Mouse (Mus musculus) heart, postnatal 25 days (tissue): ENCODE data around the gene Myh11. TPM values are rescaled to one million over a fixed set of nuclear protein-coding genes. Genes with fewer than 3 reads are reported as not detected.
"Not testable (repeated sequence)": the region's sequence is repeated elsewhere in the genome, so short reads cannot be mapped to it uniquely, and the experiment has no call there.

Experiments
- DNase-seq: peaks from one replicate; pipeline ENCODE4 v3.0.0; 2022; ENCODE audit warnings: low spot score
- intact Hi-C: fragments of 180-260 bp; cut with DNase I; formaldehyde crosslinking; loops from one replicate; pipeline ENCODE4 v1.15.1; 2025
- microRNA-seq: library from miRNA; unstranded; fragments of <30 nt; microRNA quantifications from one replicate; pipeline ENCODE4 v1.2.0, GENCODE M21; 2022
- total RNA-seq, 2 experiments: library from RNA; stranded (reverse); gene quantifications; 2 replicates each; pipeline ENCODE4 v1.2.3; 2021

Gene Myh11
- total RNA-seq, 2 experiments from 2014 or later, result 19.5 to 30.0 TPM

DNA sequence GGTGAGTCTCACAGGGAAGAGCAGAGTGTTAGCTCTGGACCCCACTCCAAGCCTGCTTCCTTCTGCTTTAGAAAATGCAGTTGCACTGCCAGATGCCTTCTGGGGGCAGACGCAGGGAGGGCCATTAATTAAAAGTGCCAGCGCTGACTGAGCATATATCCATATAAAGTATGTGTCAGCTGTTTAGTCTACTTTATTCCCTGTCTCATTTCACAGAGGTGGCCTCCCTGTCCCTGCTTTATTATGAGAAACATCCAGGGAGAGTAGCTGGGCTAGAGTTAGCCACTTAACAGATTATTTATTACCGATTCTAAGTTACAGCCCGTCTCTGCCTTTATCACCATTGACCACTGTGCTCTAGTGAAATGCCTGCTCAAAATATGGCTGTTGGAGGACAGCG, 108.8 kb downstream of the Myh11 start:
- DNase-seq, result no peak
- intact Hi-C loops, result no loop called here

DNA sequence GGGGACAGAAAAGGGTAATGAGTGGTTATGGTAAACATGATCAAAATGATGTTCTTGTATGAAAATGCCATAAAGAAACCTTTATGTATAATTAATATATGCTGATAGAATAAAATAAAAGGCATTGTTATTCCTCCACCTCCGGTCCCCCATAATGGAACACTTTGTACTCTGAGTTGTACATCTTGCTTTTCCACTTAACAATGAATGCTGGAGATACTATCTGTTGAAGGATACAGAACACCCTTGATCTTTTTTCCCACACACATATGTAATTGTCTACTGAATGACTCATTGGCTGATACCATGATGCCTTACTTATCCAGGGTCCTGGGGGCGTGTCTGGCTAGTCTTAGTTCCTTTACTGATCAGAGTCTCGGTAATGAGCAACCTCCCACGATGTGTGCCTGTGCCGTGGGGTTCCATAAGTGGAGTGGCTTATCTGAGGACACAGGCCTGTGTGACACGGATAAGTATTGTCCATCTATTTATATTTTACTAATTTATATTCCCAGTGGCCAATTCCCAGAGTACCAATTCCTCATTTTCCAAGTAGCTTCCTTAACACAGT, 110.9 kb downstream of the Myh11 start:
- DNase-seq, result no peak
- intact Hi-C loops, result no loop called here

DNA sequence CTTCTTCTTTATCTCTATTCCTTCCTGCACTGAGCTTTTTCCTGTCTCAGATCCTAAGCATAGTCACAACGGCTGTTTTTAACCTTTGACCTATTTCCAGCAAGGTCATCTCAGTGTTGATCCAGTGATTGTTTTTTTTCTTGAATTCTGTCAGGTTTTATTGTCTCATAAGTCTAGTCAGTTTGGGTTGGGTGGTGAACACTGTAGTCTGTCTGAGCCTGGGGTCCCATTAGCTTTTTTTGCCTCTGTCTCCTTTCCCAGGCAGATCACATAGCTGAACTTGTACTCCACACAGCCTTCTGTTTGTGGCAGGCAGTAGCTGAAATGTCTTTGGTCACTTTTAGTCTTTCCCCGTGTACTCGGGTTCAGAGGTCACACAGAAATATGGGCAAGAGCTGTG, 113.1 kb downstream of the Myh11 start:
- intact Hi-C loops, result no loop called here
- DNase-seq, result no peak

DNA sequence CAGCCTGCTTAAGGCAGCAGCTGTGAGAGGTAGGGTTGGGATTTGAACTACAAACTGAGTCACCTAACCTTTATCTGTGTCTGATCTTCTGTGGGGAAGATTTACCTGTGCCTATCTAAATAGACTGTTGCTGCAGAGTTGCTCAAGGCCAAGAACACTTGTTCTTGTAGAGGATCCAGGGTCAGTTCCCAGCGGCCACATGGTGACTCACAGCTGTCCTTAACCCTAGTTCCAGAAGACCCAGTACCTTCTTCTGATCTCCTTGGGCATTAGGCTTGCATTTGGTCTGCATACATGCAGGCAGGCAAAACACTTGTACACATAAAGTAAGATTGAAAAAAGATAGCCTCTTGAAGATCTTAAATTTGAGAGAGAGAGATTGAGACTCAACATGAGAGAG, 121.5 kb downstream of the Myh11 start:
- no peak for DNase-seq
- intact Hi-C loops, result loop anchor here (5.0 to 10.0 kb wide), 2 partner anchors 193 to 265 kb away; partner anchors contain the start of genes Abcc1, Mpv17l and Pdxdc1

DNA sequence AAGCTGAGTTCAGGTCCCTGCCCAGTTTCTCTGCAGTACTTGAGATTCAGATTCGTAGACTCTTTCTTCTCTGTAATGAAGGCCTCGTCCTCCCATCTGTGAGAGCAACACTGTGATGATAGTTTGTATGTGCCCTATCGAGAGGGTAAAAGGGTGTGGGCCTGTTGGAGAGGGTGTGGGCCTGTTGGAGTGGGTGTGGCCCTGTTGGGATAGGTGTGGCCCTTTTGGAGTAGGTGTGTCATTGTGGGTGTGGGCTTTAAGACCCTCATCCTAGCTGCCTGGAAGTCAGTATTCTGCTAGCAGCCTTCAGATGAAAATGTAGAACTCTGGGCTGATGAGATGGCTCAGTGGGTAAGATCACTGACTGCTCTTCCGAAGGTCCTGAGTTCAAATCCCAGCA, 124.7 kb downstream of the Myh11 start:
- intact Hi-C loops, result loop anchor here (5.0 to 10.0 kb wide), 2 partner anchors 196 to 262 kb away; partner anchors contain the start of genes Abcc1, Mpv17l and Pdxdc1
- no peak for DNase-seq

DNA sequence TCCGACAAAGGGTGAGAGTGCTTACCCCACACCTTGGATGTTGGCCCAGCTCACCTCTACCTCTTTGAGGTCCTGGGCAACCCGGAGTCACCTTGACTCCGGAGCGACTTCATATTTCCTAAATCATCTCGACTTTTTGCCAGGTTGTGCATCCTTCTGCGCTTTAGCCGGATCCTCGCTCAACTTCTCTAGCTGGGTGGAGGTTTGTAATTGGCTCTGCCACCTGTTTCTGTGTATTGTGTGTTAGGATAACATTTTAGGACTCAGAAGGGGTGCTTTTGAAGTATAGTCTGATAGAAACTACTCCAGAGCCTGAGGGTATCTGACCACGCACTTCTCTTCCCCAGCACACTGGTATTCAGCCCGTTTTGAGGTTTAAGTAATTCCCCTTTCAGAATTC, 127.4 kb downstream of the Myh11 start:
- DNase-seq, result peak; percentile 6
- intact Hi-C loops, result loop anchor here (5.0 to 10.0 kb wide), 2 partner anchors 259 to 341 kb away; partner anchors contain the start of genes Mpv17l and Pdxdc1

DNA sequence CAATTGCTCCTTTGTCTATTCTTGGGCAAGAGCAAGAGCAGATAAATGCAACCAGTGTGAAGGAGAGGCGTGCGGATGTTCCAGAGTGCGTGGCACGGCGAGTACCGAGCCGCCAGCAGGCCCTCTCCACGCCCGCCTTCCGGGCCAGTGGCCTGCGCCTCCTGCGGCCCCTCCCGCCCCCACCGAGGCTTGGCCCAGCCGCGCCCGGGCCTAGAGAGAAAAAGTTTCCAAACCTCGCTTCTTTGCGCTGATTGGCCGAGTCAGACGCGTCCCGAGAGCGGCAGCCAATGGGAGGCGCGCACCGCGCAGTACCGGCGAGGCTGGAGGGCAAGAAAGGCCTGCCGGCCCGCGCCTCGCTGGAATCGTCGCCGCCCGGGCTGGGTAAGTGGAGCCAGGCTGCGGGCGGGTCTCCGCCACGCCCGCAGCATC, 128.2 kb downstream of the Myh11 start, which contains the start of the genes Nde1 and Marf1:
Gene Nde1, plus strand, starts transcription at position 288 of the 429 bp plus-strand sequence.
Gene Marf1, minus strand, starts transcription at position 364 of the 429 bp plus-strand sequence.
- intact Hi-C loops, result loop anchor here (5.0 to 10.0 kb wide), 2 partner anchors 258 to 341 kb away; partner anchors contain the start of genes Mpv17l and Pdxdc1

DNA sequence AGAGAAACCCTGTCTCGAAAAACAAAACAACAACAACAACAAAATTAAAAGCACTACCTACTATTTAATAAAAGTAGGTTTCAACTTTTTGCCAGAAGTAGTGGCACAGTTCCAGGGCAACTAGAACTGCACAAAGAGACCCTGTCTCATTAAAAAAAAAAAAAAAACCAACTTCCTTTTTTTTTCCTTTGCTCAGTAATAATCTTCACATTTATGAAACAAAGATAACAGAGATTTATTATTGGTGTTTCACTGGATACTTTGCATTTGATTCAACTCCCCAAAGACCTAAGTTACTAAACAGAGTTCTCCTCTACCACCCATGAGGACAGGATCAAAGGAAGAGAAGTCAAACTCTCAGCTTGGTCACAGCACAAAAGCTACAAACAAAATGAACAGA, 130.2 kb downstream of the Myh11 start:
- intact Hi-C loops, result loop anchor here (5.0 to 10.0 kb wide), 2 partner anchors 256 to 339 kb away; partner anchors contain the start of genes Mpv17l and Pdxdc1
- no peak for DNase-seq

More for the DNA sequence above, 128.2 kb downstream of the Myh11 start, which contains the start of the genes Nde1 and Marf1:
- DNase-seq, result peak; percentile 90

DNA sequence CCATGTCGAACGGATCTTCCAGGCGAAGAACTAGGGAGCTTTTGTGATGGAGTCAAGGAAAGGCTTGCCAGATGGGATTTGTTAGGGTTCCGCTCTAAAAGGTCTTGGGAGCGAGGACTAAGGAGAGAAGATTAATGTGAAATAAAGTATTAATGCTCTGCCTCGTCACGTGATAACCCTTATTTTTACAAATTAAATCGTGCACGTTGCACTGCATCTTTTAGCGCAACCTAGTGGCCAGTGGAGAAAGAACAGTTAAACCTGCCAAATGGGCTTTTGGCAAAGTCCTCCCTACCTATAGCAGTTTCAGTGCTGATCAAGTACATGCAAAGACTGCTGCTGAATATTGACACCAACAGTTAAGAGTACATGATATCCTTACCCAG, 131.4 kb downstream of the Myh11 start:
- DNase-seq, result no peak
- intact Hi-C loops, result loop anchor here (5.0 to 10.0 kb wide), 2 partner anchors 255 to 337 kb away; partner anchors contain the start of genes Mpv17l and Pdxdc1

DNA sequence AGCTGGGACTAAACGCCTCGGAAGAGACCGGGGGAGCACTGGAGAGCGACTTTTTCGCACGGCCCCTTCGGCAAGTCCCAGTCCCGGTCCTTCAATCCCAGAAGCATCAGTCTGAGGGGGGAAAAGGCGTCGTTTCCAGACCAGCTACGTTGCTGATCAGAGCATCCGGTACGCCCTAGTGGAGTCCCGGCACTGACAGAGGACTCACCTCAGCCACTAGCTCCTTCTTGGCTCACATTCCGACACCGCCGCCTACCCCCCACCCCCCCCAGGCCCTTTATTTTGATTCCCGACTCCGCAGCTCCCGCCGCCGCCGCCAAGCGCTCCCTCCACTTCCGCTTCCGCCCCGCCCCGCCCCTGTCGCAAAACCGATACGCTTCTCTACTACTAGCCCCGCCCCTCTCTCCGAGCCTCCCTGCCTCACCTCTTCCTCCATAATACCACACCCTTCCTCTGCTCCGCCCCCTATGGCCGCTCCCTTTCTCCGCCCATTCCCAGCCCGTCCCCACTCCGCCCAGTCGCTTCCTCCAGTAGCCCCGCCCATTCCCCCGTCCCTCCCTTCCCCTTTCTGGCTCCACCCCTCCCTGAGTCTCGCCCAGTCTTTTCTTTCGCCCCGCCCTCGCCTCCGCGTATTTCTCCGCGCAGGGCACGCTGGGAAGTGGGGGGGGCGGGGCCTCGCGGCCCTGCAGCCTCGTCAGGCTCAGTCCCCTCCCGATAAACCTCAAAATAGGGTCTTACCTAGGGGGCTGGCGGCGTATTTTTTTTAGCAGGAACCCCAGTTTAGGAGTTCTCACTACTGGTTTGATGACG, 132.0 kb downstream of the Myh11 start:
- peak; percentile 98 for DNase-seq
- intact Hi-C loops, result no loop called here

DNA sequence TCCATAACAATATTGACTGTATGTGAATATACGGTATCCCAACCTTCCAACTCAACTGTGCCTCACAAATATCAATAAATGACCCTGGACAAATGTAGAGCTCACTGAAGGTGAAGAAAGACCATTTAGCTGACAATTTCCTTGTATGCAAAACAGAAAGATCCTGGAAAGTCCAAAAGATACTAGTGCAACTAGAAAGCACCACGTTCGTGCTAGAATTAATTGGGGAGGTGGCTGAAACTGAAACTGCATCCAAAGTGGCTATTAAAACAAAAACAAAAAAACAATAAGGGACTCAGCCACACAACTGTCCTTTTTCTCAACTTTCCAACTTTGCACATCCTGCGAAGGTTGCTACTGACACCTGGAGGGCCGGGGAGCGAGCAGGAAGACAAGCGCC, 132.6 kb downstream of the Myh11 start:
- no peak for DNase-seq
- intact Hi-C loops, result no loop called here

DNA sequence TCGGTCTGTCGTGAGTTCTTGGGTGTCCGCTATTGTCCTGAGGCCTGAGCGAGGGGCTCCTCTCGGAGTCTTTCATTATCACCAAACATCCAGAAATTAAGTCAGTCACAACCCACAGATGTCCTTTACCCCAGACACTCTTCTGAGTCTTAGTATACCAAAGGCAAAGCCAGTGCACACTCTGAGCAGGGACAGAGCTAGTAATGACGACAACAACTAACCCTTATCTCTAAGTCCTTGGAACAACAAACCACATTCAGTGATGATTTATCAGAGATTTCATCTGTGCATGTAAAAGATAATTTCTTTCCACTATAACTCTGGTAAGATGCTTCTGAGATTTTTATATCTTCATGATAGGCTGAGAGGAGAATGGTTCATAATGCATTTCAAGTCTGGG, 134.9 kb downstream of the Myh11 start:
- intact Hi-C loops, result no loop called here
- DNase-seq, result no peak

DNA sequence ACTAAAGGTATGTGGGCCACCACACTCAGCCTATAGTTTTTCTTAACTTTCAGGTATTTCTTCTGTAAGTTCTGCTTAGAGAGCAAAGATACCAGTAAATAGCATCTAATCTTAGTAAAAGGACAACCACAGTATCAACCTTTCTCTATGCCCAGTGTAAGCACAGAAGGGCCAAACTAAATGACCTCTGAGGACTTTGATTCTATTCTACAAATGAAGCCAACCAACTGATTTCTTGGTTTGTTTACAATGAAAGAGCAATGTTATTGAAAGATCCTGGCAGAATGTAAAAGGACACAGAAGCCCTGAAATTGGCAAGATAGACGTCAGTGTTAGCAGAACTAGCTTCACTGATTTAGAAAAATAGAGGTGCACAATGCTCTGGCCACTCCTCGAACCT, 135.5 kb downstream of the Myh11 start:
- DNase-seq, intact Hi-C loops: not testable (repeated sequence)

DNA sequence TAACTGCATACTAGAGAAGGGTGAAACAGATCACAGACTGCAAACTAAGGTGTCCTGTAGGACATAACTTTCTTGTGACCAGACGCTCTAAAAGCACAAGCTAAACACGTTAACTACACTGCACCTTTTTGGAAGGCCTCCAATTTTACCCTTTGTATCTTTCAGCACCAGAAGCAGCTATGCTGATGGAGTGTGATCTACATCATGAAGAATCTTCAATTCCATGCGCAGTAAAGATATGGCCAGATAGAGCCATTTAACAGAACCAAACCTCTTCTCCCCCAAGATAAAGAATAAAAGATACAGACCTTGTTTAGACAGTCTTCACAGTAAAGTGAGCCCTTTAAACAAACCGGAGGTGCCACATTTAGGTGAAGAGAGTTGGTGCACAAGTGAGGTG, 139.5 kb downstream of the Myh11 start:
- intact Hi-C loops, result no loop called here
- no peak for DNase-seq

DNA sequence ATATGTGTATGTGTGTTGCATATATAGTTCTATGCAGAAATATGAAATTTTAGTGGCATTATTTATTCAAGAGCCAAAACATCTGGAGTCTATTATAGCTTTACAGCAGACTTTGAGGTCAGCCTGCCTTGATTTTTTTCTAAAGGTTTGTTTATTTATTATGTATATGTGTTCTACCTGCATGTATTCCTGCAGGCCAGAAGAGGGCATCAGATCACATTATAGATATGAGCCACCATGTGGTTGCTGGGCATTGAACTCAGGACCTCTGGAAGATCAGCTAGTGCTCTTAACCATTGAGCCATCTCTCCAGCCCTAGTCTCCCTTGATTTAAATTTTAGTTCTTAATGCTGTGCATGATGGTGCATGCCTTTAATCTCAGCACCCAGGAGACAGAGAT, 143.5 kb downstream of the Myh11 start:
- DNase-seq, result no peak
- intact Hi-C loops, result loop anchor here (2.0 kb wide), 1 partner anchor 49 kb away; no protein-coding TSS in a partner anchor

Small RNAs within 50 kb of the gene (microRNA-seq; reads per million reads assigned to microRNA genes)
- 1,809 reads per million, percentile 83 among the genes with 10 or more reads in this experiment for gene Mir484

Other genes with a start within 250 kb of the Myh11 start
- gene Nde1, start 128.1 kb downstream of the Myh11 start, total RNA-seq, result 10 to 100 TPM; 30.0 TPM
- gene Marf1, start 128.0 kb downstream of the Myh11 start, total RNA-seq, result 10 to 100 TPM; 29.3 to 34.2 TPM
- 10 to 100 TPM; 60.0 to 63.6 TPM for gene Fopnl, start 26.0 kb upstream of the Myh11 start, total RNA-seq
- 10 to 100 TPM; 19.0 to 26.9 TPM for gene Abcc1, start 70.2 kb upstream of the Myh11 start, total RNA-seq